Mouse (Mus musculus): ENCODE measurements at regions not wholly inside any gene's neighbourhood (a gene's known extent, or its start where the extent isn't known, plus 50 kb on each side); places are given as distances from the start of the nearest gene placed in this dataset.

- DNase-seq (ENCODE audit: low read depth in 1 of 2, low spot score in 2 of 2): no peak
- no peak for TF ChIP-seq CTCF (IDR thresholded peaks at IDR 0.05; ENCODE audit: extremely low read depth, insufficient read depth, insufficient read length, insufficient replicate concordance)
- no peak for TF ChIP-seq POLR2A (IDR thresholded peaks at IDR 0.05; ENCODE audit: low read depth, low read length)
- Histone ChIP-seq H3K4me1 (ENCODE audit: control insufficient read depth, insufficient read depth, insufficient read length) (peaks cover 8% of the 10 kb centered on the region; the same call in 1 of the 2 replicates), H3K27me3 (ENCODE audit: control insufficient read depth, insufficient read depth, low read length) (no peaks in the 10 kb centered on the region), H3K36me3 (ENCODE audit: control insufficient read depth, insufficient read depth, low read length) (no peaks in the 10 kb centered on the region), H3K4me3 (ENCODE audit: extremely low read depth, insufficient read depth, insufficient read length) (peak overlapping the region; percentile 71), H3K27ac (ENCODE audit: insufficient read depth, low read length) (peak overlapping the region; percentile 65)
- WGBS: 14% methylated on average over 10 of the region's 10 CpGs
Observed at GRCm38 (mm10) chr15:85646639-85647277, 64.5 kb upstream of the Wnt7b start.

GRCm38 (mm10) chr15:85647593-85647992 is 65.3 kb upstream of the Wnt7b start:
- 56% methylated on average over 6 of the region's 6 CpGs for WGBS
- DNase-seq (ENCODE audit: low read depth in 1 of 2, low spot score in 2 of 2): no peak
- no peaks in the 10 kb centered on the region for H3K27me3 ChIP-seq (ENCODE audit: control insufficient read depth, insufficient read depth, low read length)
- H3K4me1 ChIP-seq (ENCODE audit: control insufficient read depth, insufficient read depth, insufficient read length): peaks cover 8% of the 10 kb centered on the region; the same call in 1 of the 2 replicates
- H3K36me3 ChIP-seq (ENCODE audit: control insufficient read depth, insufficient read depth, low read length): no peaks in the 10 kb centered on the region
- TF ChIP-seq CTCF (IDR thresholded peaks at IDR 0.05; ENCODE audit: extremely low read depth, insufficient read depth, insufficient read length, insufficient replicate concordance) (no peak), POLR2A (IDR thresholded peaks at IDR 0.05; ENCODE audit: low read depth, low read length) (no peak)
- no peak overlapping the region for H3K4me3 ChIP-seq (ENCODE audit: extremely low read depth, insufficient read depth, insufficient read length)
- no peak overlapping the region for H3K27ac ChIP-seq (ENCODE audit: insufficient read depth, low read length)

- no peak overlapping the region for H3K27ac ChIP-seq (ENCODE audit: insufficient read depth, low read length)
- H3K27me3 ChIP-seq (ENCODE audit: control insufficient read depth, insufficient read depth, low read length): no peaks in the 10 kb centered on the region
- 83% methylated on average over 5 of the region's 5 CpGs for WGBS
- no peak for DNase-seq (ENCODE audit: low read depth in 1 of 2, low spot score in 2 of 2)
- peaks cover 19% of the 10 kb centered on the region for H3K4me1 ChIP-seq (ENCODE audit: control insufficient read depth, insufficient read depth, insufficient read length)
- H3K36me3 ChIP-seq (ENCODE audit: control insufficient read depth, insufficient read depth, low read length): no peaks in the 10 kb centered on the region
- TF ChIP-seq CTCF (IDR thresholded peaks at IDR 0.05; ENCODE audit: extremely low read depth, insufficient read depth, insufficient read length, insufficient replicate concordance): no peak
- TF ChIP-seq POLR2A (IDR thresholded peaks at IDR 0.05; ENCODE audit: low read depth, low read length): no peak
- no peak overlapping the region for H3K4me3 ChIP-seq (ENCODE audit: extremely low read depth, insufficient read depth, insufficient read length)
Observed at GRCm38 (mm10) chr15:85650241-85650640, 68.0 kb upstream of the Wnt7b start.

- no peak for DNase-seq (ENCODE audit: low read depth in 1 of 2, low spot score in 2 of 2)
- 91% methylated on average over 9 of the region's 9 CpGs for WGBS
- no peaks in the 10 kb centered on the region for H3K36me3 ChIP-seq (ENCODE audit: control insufficient read depth, insufficient read depth, low read length)
- peaks cover 18% of the 10 kb centered on the region for H3K4me1 ChIP-seq (ENCODE audit: control insufficient read depth, insufficient read depth, insufficient read length)
- no peak overlapping the region for H3K4me3 ChIP-seq (ENCODE audit: extremely low read depth, insufficient read depth, insufficient read length)
- no peaks in the 10 kb centered on the region for H3K27me3 ChIP-seq (ENCODE audit: control insufficient read depth, insufficient read depth, low read length)
- no peak for TF ChIP-seq CTCF (IDR thresholded peaks at IDR 0.05; ENCODE audit: extremely low read depth, insufficient read depth, insufficient read length, insufficient replicate concordance)
- no peak for TF ChIP-seq POLR2A (IDR thresholded peaks at IDR 0.05; ENCODE audit: low read depth, low read length)
- no peak overlapping the region for H3K27ac ChIP-seq (ENCODE audit: insufficient read depth, low read length)
Observed at GRCm38 (mm10) chr15:85651718-85652420, 69.6 kb upstream of the Wnt7b start.

- Histone ChIP-seq H3K36me3 (ENCODE audit: control insufficient read depth, insufficient read depth, low read length) (no peaks in the 10 kb centered on the region), H3K4me1 (ENCODE audit: control insufficient read depth, insufficient read depth, insufficient read length) (peaks cover 12% of the 10 kb centered on the region), H3K27ac (ENCODE audit: insufficient read depth, low read length) (peak overlapping the region; percentile 48; the same call in 1 of the 2 replicates), H3K4me3 (ENCODE audit: extremely low read depth, insufficient read depth, insufficient read length) (no peak overlapping the region), H3K27me3 (ENCODE audit: control insufficient read depth, insufficient read depth, low read length) (no peaks in the 10 kb centered on the region)
- 91% methylated on average over 5 of the region's 5 CpGs for WGBS
- TF ChIP-seq CTCF (IDR thresholded peaks at IDR 0.05; ENCODE audit: extremely low read depth, insufficient read depth, insufficient read length, insufficient replicate concordance) (no peak), POLR2A (IDR thresholded peaks at IDR 0.05; ENCODE audit: low read depth, low read length) (no peak)
- DNase-seq (ENCODE audit: low read depth in 1 of 2, low spot score in 2 of 2): no peak
Observed at GRCm38 (mm10) chr15:85652431-85652830, 70.2 kb upstream of the Wnt7b start.

GRCm38 (mm10) chr15:85652871-85653337 is 70.6 kb upstream of the Wnt7b start:
- no peak for DNase-seq (ENCODE audit: low read depth in 1 of 2, low spot score in 2 of 2)
- WGBS: 39% methylated on average over 9 of the region's 9 CpGs
- TF ChIP-seq POLR2A (IDR thresholded peaks at IDR 0.05; ENCODE audit: low read depth, low read length) (no peak), CTCF (IDR thresholded peaks at IDR 0.05; ENCODE audit: extremely low read depth, insufficient read depth, insufficient read length, insufficient replicate concordance) (no peak)
- peak overlapping the region; percentile 48 for H3K27ac ChIP-seq (ENCODE audit: insufficient read depth, low read length)
- H3K4me1 ChIP-seq (ENCODE audit: control insufficient read depth, insufficient read depth, insufficient read length): peaks cover 11% of the 10 kb centered on the region
- no peaks in the 10 kb centered on the region for H3K27me3 ChIP-seq (ENCODE audit: control insufficient read depth, insufficient read depth, low read length)
- peak overlapping the region; percentile 25; the same call in 1 of the 2 replicates for H3K4me3 ChIP-seq (ENCODE audit: extremely low read depth, insufficient read depth, insufficient read length)
- H3K36me3 ChIP-seq (ENCODE audit: control insufficient read depth, insufficient read depth, low read length): no peaks in the 10 kb centered on the region

Data from spleen, adult 2 months (tissue).